Mouse (Mus musculus) heart, adult 2 months (tissue): ENCODE measurements around the gene Nfkbiz.

Experiments
- CTCF ChIP-seq: fragments of 200-600 bp; IDR thresholded peaks from 2 replicates; pipeline ENCODE4 v1.8.1; 2022; ENCODE audit warnings: antibody characterized with exemption, mild to moderate bottlenecking, moderate library complexity
- EP300 ChIP-seq: fragments of 200-500 bp; IDR thresholded peaks from 2 replicates; pipeline ENCODE4 v1.6.1; 2011; ENCODE audit warnings: low read depth, low read length, control low read depth; ENCODE audit not compliant: insufficient read depth

DNA sequence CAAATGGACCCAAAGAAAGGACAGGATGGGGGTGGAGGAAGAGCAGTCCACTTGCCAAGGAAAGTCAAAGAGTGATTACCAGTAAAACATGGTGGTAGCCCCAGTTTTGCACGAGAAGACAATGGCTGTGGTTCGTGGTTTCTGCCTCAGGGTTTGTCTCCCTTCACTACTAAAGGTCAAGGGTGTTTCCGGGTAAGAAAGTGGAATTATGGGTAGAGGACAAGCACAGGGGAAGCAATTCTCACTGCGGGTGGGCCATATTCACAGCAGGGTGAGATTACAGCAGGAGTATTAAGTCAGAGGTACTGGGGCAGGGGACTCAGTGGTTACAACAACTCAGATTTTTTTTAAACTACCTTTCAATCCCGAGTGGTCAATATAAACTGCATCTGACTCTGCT, 50.0 kb downstream of the Nfkbiz start:
- TF ChIP-seq EP300: no peak
- TF ChIP-seq CTCF: no peak
